Mouse (Mus musculus) ES-Bruce4 (cell line): ENCODE results near the gene Gm49601.

ENCODE experiments used
- CTCF ChIP-seq: IDR thresholded peaks from one replicate; pipeline ENCODE4 v1.8.1; 2011; ENCODE audit warnings: low read depth, low read length
- EP300 ChIP-seq: IDR thresholded peaks from 2 replicates; pipeline ENCODE4 v1.6.1; 2011; ENCODE audit warnings: low read depth, low read length; ENCODE audit not compliant: insufficient read depth
- POLR2A ChIP-seq: IDR thresholded peaks from one replicate; pipeline ENCODE4 v1.8.1; 2011; ENCODE audit warnings: low read length; ENCODE audit not compliant: insufficient read depth

DNA sequence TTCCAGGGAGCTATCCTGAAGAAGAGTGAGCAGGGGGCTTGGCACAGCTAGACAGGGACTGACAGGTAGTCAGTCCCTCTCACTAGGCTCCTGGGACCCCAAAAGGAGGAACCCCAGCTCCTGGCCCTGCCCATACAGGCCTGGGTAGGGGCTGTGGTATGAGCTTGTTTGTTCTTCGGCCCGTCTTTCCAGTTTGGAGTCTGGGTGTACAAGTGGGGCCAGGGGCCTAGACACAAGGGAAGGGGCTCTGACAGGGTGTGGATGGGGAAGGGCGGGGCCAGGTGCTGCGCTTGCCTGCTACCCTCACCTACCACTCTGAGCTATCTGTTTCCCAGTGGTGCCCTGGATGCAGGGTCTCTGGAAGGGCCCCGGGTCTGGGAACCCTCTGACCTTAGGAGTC, 20.5 kb downstream of the Gm49601 start:
- TF ChIP-seq POLR2A (no peak), EP300 (no peak), CTCF (no peak)
